Mouse (Mus musculus) testis, postnatal 14 days (tissue): ENCODE data around the gene Trap1.
A peak's percentile ranks its signal among the peaks of the same experiment; 100 is the strongest.
"Not testable (repeated sequence)": the region's sequence is repeated elsewhere in the genome, so short reads cannot be mapped to it uniquely, and the experiment has no call there.

ENCODE experiments used
- DNase-seq: peaks from one replicate; pipeline ENCODE4 v3.0.0; 2021; ENCODE audit warnings: low spot score

Trap1 gene

GRCm38 (mm10) chr16:4077384-4078061 lies at the start of gene Trap1:
Trap1 (minus strand) TSS chr16:4077827.
- DNase-seq: peak; percentile 91

GRCm38 (mm10) chr16:4117072-4117471 lies 39.4 kb upstream of the Trap1 start:
- DNase-seq: no peak

- DNase-seq: no peak
Observed at GRCm38 (mm10) chr16:4100374-4100773, 22.7 kb upstream of the Trap1 start.

GRCm38 (mm10) chr16:4097521-4097920 lies 19.9 kb upstream of the Trap1 start:
- DNase-seq: no peak

GRCm38 (mm10) chr16:4096898-4097297 lies 19.3 kb upstream of the Trap1 start:
- no peak for DNase-seq

GRCm38 (mm10) chr16:4096141-4096540 lies 18.5 kb upstream of the Trap1 start:
- no peak for DNase-seq

- no peak for DNase-seq
Observed at GRCm38 (mm10) chr16:4087214-4087913, 9.7 kb upstream of the Trap1 start.

- no peak for DNase-seq
Observed at GRCm38 (mm10) chr16:4085851-4086387, 8.3 kb upstream of the Trap1 start.

GRCm38 (mm10) chr16:4085051-4085450 lies 7.4 kb upstream of the Trap1 start:
- DNase-seq: no peak

- not testable (repeated sequence) for DNase-seq
Observed at GRCm38 (mm10) chr16:4080419-4080818, 2.8 kb upstream of the Trap1 start.

GRCm38 (mm10) chr16:4079656-4080055 lies 2.0 kb upstream of the Trap1 start:
- no peak for DNase-seq

GRCm38 (mm10) chr16:4078302-4078701 lies 675 bp upstream of the Trap1 start:
- DNase-seq: not testable (repeated sequence)

- DNase-seq: no peak
Observed at GRCm38 (mm10) chr16:4074836-4075235, 2.8 kb downstream of the Trap1 start.

GRCm38 (mm10) chr16:4074297-4074696 lies 3.3 kb downstream of the Trap1 start:
- DNase-seq: no peak

GRCm38 (mm10) chr16:4068588-4068987 lies 9.0 kb downstream of the Trap1 start:
- no peak for DNase-seq

GRCm38 (mm10) chr16:4064945-4065344 lies 12.7 kb downstream of the Trap1 start:
- no peak for DNase-seq

- DNase-seq: no peak
Observed at GRCm38 (mm10) chr16:4053811-4054210, 23.8 kb downstream of the Trap1 start.

GRCm38 (mm10) chr16:4052601-4053000 lies 25.0 kb downstream of the Trap1 start:
- no peak for DNase-seq

GRCm38 (mm10) chr16:4045524-4045923 lies 32.1 kb downstream of the Trap1 start:
- no peak for DNase-seq

- DNase-seq: no peak
Observed at GRCm38 (mm10) chr16:4044093-4044492, 33.5 kb downstream of the Trap1 start.

GRCm38 (mm10) chr16:4041646-4042045 lies 36.0 kb downstream of the Trap1 start:
- no peak for DNase-seq

GRCm38 (mm10) chr16:4040206-4040605 lies 37.4 kb downstream of the Trap1 start:
- no peak for DNase-seq

- DNase-seq: no peak
Observed at GRCm38 (mm10) chr16:4037690-4038089, 39.9 kb downstream of the Trap1 start.
